Mouse (Mus musculus) MN1 (cell line): Measurements from ENCODE around the gene Gamt.
"Not testable (repeated sequence)": the region's sequence is repeated elsewhere in the genome, so short reads cannot be mapped to it uniquely, and the experiment has no call there.

Experiments
- DNase-seq: peaks from one replicate; pipeline ENCODE4 v3.0.0-alpha.2; 2016; ENCODE audit warnings: low spot score

The Gamt gene

DNA sequence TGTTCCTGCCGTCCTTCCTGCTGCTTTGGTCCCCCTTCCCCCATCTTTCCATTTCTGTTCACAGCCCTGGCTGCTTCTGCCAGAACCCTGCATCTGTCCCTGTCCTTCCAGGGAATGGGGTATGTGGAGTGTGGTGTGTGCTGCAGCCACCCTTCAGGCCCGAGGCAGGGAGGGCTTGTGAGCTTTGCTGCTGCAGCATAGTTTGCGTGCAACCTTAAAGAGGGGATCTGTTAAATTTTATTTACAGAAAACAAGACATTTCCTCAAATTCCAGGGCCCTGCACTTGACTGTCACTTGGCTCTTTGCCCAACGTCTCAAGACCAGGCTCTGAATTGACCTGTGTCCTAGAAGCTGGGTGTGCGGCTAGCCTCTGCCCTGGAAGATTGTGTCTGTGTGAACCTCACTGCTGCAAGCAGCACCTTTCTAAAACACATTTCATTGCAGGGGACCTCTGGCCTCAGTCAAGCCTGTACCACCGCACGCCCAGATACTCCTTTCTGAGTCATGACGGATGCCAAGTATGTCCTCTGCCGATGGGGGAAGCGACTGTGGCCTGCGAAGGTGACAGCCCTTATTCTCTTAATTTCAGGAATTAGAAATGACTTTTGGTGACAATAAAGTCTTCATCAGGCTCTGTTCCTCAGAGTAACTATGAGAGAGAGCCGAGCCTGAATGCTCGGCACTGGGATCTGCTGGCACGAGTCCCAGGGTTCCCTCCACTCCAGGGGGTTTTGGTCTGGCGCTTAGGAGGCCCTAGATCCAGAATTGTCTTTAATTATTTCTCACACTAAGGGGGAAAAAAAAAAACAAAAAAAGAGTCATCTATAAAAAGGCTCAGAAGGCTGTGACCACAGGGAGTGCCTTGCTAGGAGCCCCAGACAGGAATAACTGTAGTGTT lies 32.7 kb downstream of the Gamt start:
- DNase-seq, result peak; percentile 39

DNA sequence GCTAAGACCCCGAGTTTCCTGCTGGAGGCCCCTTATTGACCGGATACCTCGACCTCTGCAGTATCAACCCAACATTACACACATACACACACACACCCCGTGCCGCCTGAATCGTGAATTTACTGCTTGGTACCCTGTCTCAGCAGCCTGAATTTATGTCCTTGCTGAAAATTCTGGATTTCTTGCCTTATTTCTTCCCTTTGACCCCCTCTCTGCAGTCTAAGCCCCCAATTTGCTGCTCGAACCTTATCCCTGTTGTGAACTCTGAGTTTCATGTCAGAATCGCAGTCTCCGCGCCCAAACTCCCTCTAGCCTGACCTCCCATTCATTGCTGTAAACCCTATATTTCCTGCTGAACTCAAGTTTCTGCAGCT lies 33.7 kb downstream of the Gamt start:
- no peak for DNase-seq

DNA sequence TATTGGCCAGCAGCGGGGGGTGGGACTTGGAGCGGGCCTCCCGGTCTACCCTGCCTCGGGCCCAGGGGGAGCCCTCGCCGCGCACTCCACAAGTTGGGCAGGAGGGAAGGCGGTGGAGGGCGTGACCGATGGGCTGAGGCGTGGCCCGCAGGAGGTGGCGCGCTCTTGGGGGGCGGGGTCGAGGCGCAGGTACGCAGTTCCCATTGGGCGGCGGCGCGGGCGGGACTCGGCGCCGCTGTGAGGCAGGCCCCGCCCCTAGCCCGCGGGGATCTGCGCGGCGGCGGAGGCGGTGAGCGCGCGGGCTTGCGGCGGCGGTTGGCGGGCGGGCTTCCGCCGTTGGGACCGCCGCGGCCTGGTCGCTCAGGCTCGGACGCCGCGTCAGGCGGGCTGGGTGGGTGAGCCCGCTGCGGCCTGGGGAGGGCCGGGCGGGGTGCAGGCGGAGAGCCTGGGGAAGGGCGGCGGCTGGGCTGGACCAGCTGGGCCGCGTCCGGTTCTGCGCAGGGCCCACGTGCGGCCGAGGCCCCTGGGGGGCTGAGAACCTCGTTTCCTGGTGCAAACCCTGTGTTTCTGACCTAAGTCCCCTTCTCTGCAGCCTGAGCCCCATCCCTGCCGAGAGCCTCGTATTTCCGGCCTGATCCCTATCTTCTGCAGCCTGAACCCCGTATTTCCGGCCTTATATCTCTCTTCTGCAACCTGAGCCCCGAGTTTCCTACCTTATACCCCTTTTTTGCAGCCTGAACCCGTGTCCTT lies 34.2 kb downstream of the Gamt start, which contains the start of gene Mum1:
Gene Mum1, plus strand, starts transcription at position 19 of the 750 bp plus-strand sequence.
- peak; percentile 98 for DNase-seq

DNA sequence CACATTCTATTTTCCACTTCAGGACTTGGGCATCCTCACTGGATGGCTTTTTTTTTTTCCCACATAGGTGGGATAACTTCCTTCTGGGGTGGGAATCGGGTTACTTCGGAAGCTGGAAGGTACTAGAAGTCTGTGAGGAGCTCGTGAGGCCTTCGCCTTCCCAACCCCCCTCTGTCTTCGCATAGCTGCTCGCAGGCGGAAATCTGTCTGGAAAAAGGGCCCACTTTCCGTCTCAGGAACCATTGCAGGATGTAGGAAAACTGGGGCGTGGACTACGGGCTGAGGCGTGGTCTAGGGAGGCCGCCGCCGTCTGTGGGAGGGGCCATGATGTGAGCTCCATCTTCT lies 34.8 kb downstream of the Gamt start:
- DNase-seq, result no peak

DNA sequence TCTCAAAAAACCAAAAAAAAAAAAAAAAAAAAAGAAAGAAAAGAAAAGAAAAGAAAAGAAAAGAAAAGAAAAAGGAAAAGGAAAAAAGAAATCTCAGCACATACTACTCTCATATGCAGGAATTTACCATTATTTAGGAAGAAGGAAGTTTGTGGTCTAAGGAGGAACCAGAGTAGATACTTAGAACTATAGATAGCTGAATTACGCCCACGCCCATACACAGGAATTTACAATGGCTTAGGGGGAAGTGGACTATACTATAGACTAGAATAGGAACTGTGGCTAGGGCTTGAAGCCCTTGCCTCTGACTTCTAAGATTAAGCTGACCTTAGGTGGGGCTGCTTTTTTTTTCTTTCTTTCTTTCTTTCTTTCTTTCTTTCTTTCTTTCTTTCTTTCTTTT lies 37.7 kb downstream of the Gamt start:
- DNase-seq, result not testable (repeated sequence)

DNA sequence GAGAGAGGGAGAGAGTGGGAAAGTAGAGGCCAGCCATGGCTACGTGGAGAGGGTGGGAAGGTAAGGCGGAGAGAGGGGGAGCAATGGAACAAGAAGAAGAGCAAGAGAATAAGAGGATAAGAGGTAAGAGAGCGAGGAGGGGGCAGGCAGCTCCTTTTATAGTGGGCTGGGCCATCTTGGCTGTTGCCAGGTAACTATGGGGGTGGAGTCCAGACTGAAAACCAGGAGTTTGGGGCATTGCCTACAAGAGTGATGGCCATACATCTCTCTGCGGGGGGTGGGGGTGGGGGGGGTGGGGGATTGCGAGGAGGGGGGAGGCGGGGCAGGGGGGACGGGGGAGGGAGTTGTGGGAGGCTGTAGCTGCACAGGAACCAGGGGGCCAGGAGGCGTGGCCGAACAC lies 40.1 kb downstream of the Gamt start:
- no peak for DNase-seq

DNA sequence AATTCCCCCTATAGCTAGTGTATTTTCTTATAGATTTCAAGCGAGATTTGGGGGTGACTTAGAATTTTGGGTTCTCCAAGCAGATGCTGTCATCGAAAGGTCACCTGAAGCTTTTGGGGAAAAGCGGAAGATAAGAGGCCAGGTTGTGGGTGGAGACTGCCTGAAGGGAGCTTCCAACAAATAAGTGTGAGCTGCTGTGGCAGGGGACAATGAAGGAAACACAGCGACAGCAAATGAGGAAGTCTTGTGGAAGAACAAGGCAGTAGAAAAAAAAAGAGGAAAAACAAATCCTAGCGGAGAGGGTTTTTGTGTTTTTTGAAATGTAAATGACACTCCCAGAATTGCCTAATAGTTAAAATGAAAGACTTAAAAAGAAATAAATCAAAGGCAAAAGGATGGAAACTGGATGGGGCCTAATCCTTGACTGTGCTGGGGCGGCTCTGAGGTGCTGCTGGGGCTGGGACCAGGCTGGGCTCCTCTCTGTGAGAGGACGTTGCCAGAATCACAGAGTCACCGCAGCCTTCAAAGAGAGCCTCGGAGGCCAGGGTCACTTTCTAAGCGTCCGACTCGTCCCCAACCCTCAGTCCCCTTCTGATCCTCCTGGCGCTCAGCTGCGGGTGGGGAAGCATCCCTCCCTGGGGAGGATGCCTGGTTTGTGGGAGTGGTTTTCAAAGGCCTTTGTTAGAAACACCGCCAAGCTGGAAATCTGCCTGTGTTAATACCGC lies 45.6 kb downstream of the Gamt start:
- DNase-seq, result no peak

DNA sequence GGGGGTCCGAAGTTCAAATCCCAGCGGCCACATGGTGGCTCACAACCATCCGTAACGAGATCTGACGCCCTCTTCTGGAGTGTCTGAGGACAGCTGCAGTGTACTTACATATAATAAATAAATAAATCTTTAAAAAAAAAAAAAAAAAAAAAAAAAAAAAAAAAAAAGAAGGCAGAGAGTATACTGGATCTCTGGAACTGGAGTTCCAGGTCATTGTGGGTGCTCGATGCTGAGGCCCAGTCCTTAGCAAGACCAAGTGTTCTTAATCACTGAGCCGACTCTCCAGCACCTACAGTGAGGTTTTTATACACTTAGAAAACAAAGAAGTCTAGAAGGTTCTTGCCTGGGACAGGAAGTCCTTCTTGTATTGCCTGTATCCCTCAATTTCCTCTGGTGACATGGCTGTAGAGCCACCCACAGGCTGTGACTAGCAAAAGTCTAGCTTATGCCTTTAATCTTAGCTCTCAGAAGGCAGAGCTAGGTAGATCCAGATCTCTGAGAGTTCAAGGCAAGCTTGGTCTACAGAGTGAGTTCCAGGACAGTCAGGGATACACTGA lies 49.2 kb downstream of the Gamt start:
- DNase-seq, result not testable (repeated sequence)

DNA sequence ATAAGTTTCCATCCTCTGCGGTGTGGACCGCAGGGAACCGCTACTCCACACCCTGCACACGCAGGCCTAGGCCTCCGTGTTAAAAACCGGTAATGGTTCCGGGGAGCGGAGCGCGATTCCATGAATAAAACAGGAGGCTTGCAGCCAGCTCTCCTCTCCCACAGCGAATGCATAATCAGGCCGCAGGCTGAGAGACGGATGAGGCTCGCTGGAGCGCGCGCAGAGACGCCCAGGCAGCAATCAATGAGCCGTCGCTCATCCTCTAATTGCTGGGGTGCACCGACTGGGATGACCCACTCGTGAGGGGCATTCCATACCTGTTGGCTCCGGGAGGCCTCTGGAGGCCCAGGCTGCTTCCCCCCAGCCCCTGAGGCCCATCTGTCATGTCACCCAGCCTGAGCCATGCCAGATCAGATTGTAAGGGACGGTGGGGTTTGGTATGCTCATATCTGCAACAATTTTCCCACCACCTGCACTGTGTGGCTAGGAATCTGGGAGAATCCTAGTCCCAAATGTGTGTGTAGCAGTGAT lies 51.9 kb downstream of the Gamt start:
- no peak for DNase-seq

DNA sequence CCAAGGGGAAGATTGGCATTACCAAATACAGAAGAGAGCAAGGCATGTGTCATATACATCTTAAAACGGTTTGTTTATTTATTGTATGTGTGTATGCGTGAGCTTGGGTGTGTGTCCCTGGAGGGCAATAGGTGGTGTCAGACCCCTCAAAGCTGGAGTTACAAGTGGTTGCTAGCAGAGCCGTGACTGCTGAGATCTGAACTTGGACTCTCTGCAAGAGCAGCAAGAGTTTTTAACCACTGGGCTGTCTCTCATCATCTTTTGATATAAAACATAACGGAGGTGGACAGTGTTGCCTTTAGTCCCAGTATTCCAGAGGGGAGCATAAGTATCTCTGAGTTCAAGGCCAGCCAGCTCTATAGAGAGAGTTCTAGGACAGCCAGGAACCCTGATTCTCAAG lies 52.6 kb downstream of the Gamt start:
- DNase-seq, result no peak
